Mouse (Mus musculus) small intestine, adult 2 months (tissue): ENCODE data around the gene Gpnmb. TPM values are rescaled to one million over a fixed set of nuclear protein-coding genes. Genes with fewer than 3 reads are reported as not detected.

Experiments used
- H3K27ac ChIP-seq: fragments of 200-500 bp; 2 replicates; pipeline ENCODE4 v1.5.1; 2012; ENCODE audit warnings: low read depth, low read length, control low read depth, inconsistent platforms; ENCODE audit not compliant: insufficient read depth
- H3K27me3 ChIP-seq: fragments of 200-500 bp; 2 replicates; pipeline ENCODE4 v1.6.1; 2012; ENCODE audit warnings: mild to moderate bottlenecking, moderate library complexity, low read length, inconsistent platforms; ENCODE audit not compliant: control insufficient read depth, insufficient read depth
- H3K36me3 ChIP-seq: fragments of 200-500 bp; 2 replicates; pipeline ENCODE4 v1.6.1; 2012; ENCODE audit warnings: mild to moderate bottlenecking, low read length, control low read depth, inconsistent platforms; ENCODE audit not compliant: control insufficient read depth, insufficient read depth
- H3K4me1 ChIP-seq: fragments of 200-500 bp; 2 replicates; pipeline ENCODE4 v1.6.1; 2012; ENCODE audit warnings: low read length, inconsistent platforms, mixed read lengths; ENCODE audit not compliant: control insufficient read depth, insufficient read depth, insufficient read length
- H3K4me3 ChIP-seq: fragments of 200-500 bp; 2 replicates; pipeline ENCODE4 v1.5.1; 2012; ENCODE audit warnings: low read depth, mild to moderate bottlenecking, control low read depth, inconsistent platforms, low read length, moderate library complexity
- CTCF ChIP-seq: fragments of 200-500 bp; IDR thresholded peaks from 2 replicates; pipeline ENCODE4 v1.5.1; 2012; ENCODE audit warnings: low read depth, mild to moderate bottlenecking, control low read depth, inconsistent platforms, low read length, moderate library complexity, mixed read lengths; ENCODE audit not compliant: insufficient replicate concordance, insufficient read length; ENCODE audit errors: extremely low read depth
- POLR2A ChIP-seq: fragments of 200-500 bp; IDR thresholded peaks from 2 replicates; pipeline ENCODE4 v1.6.1; 2012; ENCODE audit warnings: low read depth, mild to moderate bottlenecking, control low read depth, inconsistent platforms, low read length, moderate library complexity
- WGBS: fragments of 180-500 bp; shearing (Covaris S2); methylation state at CpG from one replicate; pipeline ENCODE4 v1.1.7; 2018; 5-methylcytosine and 5-hydroxymethylcytosine counted together
- polyA plus RNA-seq: library from polyadenylated mRNA; depleted of rRNA; stranded (reverse); fragments of >200 nt; gene quantifications from 2 replicates; pipeline ENCODE4 v1.2.3, GENCODE M21; 2012

The Gpnmb gene
- polyA plus RNA-seq, 1 experiment, result 2.0 TPM

DNA sequence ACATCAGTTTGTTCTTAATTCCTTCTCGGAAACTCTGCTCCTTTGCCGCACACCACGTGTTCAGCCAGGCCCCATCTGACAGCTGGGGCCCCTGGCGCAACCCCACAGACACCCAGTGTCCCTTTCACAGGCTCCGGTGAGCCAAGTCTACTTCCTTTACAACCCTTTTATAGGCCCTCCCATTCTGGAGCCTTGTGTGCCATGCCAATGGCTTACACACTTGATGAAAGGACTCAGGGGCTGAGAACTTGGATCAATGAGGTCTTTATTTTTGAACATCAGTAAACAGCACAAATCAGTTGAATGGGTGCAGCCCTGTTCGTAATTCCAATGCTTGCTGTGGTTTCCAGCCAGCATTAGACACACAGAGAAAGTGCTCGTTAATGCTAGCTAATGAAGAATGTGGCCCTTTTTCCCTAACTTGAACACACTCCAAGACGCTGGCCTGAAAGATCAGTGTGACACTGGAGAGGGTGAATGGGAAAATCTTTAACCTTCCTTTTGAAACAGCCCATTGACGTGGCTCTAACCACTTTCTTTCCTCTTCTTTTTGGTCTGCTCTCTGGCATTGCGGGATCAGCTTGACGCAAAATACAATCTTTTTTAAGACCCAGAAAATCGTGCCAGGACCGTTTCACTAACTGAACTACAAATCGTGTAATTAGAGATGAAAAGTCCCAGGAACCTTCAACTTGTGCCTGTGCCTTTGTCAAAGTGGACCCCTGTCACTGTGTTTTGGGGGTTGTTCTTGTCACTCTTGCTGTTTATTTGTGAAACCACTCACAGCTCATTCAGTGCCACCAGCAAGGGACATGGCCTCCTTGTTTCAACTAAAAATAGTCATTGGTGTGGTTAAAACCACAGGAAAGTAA is 15.0 kb upstream of the Gpnmb start:
- WGBS, result 51% methylated on average over 14 of the region's 14 CpGs
- Histone ChIP-seq H3K27me3 (no peaks in the 10 kb centered on the region), H3K4me3 (no peak overlapping the region), H3K27ac (no peak overlapping the region), H3K36me3 (no peaks in the 10 kb centered on the region), H3K4me1 (peaks cover 16% of the 10 kb centered on the region)
- TF ChIP-seq CTCF (no peak), POLR2A (no peak)

DNA sequence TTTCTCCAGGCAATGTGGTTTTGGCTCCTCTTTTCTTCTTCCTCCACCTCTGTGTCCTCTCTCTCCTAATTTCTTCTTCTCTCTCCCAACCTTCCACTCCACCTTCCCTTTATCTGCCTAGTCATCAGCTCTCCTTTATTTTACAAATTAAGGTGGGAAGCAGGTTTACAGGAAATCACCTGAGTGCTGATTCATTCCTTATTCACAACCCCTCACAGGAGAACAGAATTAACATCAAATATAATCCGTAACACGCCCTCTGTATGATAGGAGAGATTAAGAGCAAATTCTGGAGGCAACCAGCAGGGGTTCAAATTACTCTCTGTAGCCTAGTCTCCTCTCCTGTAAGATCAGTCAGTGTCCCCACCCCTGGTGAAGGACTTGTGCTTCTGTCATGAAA is 14.0 kb upstream of the Gpnmb start:
- TF ChIP-seq CTCF, result no peak
- TF ChIP-seq POLR2A, result no peak
- H3K36me3 ChIP-seq, result no peaks in the 10 kb centered on the region
- WGBS, result 83% methylated on average over 2 of the region's 2 CpGs

DNA sequence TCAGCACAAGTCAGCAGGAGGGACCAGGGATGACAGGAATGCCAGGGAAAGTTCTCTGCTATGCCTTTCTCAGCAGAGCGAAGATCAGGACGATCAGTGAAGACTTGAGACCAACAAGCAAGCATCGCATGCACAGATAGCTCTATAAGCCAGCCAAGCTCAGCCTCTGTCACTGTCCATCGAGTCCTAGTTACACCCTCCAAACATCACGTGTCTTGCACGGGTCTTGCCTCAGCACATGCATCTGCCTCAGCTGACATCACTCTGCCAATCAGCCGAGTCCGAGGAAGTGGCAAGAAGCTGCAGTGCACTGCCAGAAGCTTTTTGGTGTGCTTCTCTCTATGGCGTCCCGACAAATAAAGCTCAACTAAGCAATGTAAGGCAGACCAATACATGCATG is 13.0 kb upstream of the Gpnmb start:
- no peaks in the 10 kb centered on the region for H3K36me3 ChIP-seq
- H3K27me3 ChIP-seq, result no peaks in the 10 kb centered on the region
- TF ChIP-seq CTCF, result no peak
- no peak for TF ChIP-seq POLR2A
- no peak overlapping the region for H3K27ac ChIP-seq
- 75% methylated on average over 10 of the region's 10 CpGs for WGBS
- peaks cover 21% of the 10 kb centered on the region for H3K4me1 ChIP-seq
- H3K4me3 ChIP-seq, result no peak overlapping the region

More for the DNA sequence above, 14.0 kb upstream of the Gpnmb start:
- Histone ChIP-seq H3K27me3 (no peaks in the 10 kb centered on the region), H3K27ac (no peak overlapping the region), H3K4me3 (no peak overlapping the region), H3K4me1 (peaks cover 21% of the 10 kb centered on the region)

DNA sequence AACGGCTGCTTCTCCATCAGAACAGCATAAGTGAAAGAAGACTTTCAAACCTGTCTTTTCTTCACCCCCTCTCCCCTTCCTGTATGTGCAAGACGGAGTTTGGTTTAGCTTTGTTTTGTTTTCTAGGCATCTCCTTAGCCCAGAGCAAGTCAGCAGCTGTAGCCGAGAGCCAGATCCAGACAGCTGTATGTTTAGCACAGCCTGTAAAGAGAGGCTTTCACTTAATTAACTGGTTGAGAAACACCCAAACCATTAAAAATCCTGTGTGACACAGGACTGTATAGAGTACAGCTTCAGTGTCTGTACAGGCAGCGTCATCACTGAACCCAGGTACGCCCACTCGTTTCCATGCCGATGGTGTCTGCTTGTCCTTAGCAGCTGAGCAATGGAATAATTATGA is 11.1 kb upstream of the Gpnmb start:
- Histone ChIP-seq H3K36me3 (no peaks in the 10 kb centered on the region), H3K4me3 (no peak overlapping the region), H3K27ac (no peak overlapping the region), H3K27me3 (no peaks in the 10 kb centered on the region), H3K4me1 (peaks cover 21% of the 10 kb centered on the region)
- TF ChIP-seq POLR2A (no peak), CTCF (no peak)
- 89% methylated on average over 7 of the region's 7 CpGs for WGBS

DNA sequence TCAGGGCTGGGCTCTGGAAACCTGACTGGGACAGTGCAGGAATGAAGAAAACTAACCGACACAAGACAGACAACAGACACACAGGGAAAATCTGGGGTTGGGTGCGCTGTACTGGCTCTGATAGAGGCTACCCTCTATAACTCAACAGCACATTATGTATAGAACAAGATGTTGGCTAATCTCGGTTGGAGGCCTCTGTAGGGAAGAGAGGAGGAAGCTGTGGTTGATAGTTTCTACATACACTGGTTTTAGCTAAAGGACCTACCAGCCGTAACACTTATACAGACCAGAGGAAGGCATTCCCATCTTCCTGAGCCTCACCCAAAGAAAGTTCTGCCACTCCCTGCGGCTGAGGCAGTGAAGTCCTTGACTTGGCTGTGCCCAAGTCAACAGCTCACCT is 9.8 kb upstream of the Gpnmb start:
- 32% methylated on average over 5 of the region's 5 CpGs for WGBS
- no peaks in the 10 kb centered on the region for H3K36me3 ChIP-seq
- H3K4me3 ChIP-seq, result no peak overlapping the region
- no peaks in the 10 kb centered on the region for H3K27me3 ChIP-seq
- H3K27ac ChIP-seq, result peak overlapping the region; percentile 47
- peaks cover 18% of the 10 kb centered on the region; the same call in 1 of the 2 replicates for H3K4me1 ChIP-seq
- no peak for TF ChIP-seq POLR2A
- no peak for TF ChIP-seq CTCF

DNA sequence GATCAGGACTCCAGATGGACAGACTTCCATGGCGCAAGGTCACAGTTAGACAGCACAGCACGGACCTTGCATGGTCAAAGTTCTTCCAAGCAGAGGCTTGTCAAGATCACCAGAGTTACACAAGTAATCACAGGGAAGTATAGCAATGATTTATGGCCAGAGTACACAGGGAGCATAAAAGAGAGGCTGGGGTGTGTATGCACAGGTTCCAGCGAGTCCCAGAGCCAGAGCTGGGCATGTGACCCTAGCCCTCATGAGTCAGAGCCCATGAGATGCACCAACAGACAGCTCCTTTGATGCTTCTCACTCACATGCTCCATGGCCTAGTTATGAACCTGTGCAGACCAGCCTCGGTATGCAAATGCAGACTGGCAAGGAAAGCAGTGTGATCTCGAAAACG is 8.3 kb upstream of the Gpnmb start:
- no peak for TF ChIP-seq CTCF
- H3K4me1 ChIP-seq, result peaks cover 19% of the 10 kb centered on the region; the same call in 1 of the 2 replicates
- H3K36me3 ChIP-seq, result no peaks in the 10 kb centered on the region
- H3K4me3 ChIP-seq, result no peak overlapping the region
- no peak overlapping the region for H3K27ac ChIP-seq
- 27% methylated on average over 6 of the region's 6 CpGs for WGBS
- no peaks in the 10 kb centered on the region for H3K27me3 ChIP-seq

DNA sequence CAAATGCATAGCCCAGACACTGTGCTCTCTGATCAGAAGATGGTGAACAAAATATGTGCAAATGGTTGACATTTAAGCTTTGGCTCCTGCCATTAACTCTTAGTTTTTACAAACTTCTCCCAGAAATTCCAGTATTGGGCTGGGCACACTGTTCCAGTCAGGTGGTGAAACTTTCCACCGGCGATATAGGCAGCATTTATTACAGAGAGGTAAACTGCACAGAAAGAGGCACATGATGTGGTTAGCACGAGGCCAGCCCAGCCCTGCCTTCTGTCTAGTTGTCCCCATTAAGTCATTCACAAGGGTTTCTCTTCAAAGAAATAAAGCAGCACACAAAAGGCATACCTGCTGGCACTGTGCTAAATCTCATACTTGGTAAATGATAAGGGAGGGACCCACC is 7.6 kb upstream of the Gpnmb start:
- Histone ChIP-seq H3K4me3 (no peak overlapping the region), H3K4me1 (peaks cover 19% of the 10 kb centered on the region; the same call in 1 of the 2 replicates), H3K36me3 (no peaks in the 10 kb centered on the region), H3K27ac (no peak overlapping the region), H3K27me3 (no peaks in the 10 kb centered on the region)
- TF ChIP-seq POLR2A (no peak), CTCF (no peak)
- 37% methylated on average over 3 of the region's 3 CpGs for WGBS
